Mouse (Mus musculus) limb, embryonic 10.5 days (tissue): ENCODE data around the gene Bid. TPM values are rescaled to one million over a fixed set of nuclear protein-coding genes. Genes with fewer than 3 reads are reported as not detected.
"Not testable (repeated sequence)": the region's sequence is repeated elsewhere in the genome, so short reads cannot be mapped to it uniquely, and the experiment has no call there.

Source experiments
- DNase-seq: peaks from one replicate; pipeline ENCODE4 v3.0.0-alpha.2; 2017; ENCODE audit warnings: low spot score
- H3K27ac ChIP-seq: fragments of 300-500 bp; sonication (generic); 2 replicates; pipeline ENCODE4 v1.5.1; 2016; ENCODE audit warnings: mild to moderate bottlenecking
- H3K27me3 ChIP-seq: fragments of 300-500 bp; sonication (generic); 2 replicates; pipeline ENCODE4 v1.6.1; 2016; ENCODE audit warnings: low read depth, mild to moderate bottlenecking; ENCODE audit not compliant: poor library complexity, severe bottlenecking
- H3K36me3 ChIP-seq: fragments of 300-500 bp; sonication (generic); 2 replicates; pipeline ENCODE4 v1.6.1; 2016; ENCODE audit warnings: mild to moderate bottlenecking, moderate library complexity
- H3K4me1 ChIP-seq: fragments of 300-500 bp; sonication (generic); 2 replicates; pipeline ENCODE4 v1.6.1; 2016
- H3K4me3 ChIP-seq: fragments of 300-500 bp; sonication (generic); 2 replicates; pipeline ENCODE4 v1.5.1; 2016; ENCODE audit warnings: mild to moderate bottlenecking, moderate library complexity
- H3K9me3 ChIP-seq: fragments of 300-500 bp; sonication (generic); replicated peaks from 2 replicates; pipeline ENCODE4 v1.6.1; 2016; ENCODE audit warnings: mild to moderate bottlenecking
- WGBS: fragments of 180-500 bp; shearing (Covaris S2); methylation state at CpG from one replicate; pipeline ENCODE4 v1.1.7; 2016; 5-methylcytosine and 5-hydroxymethylcytosine counted together
- polyA plus RNA-seq: library from polyadenylated mRNA; unstranded; fragments of >200 nt; fragmentation: Nextera tagmentation; extraction: Ambion mirVana; gene quantifications from 2 replicates; pipeline ENCODE4 v1.2.1, GENCODE M21; 2016

The Bid gene
- polyA plus RNA-seq, 1 experiment from 2014 or later, result 14.8 TPM

GRCm38 (mm10) chr6:120884436-120884835 lies 32.2 kb downstream of the Bid start:
- H3K4me3 ChIP-seq, result no peak overlapping the region
- 95% methylated on average over 6 of the region's 6 CpGs for WGBS

GRCm38 (mm10) chr6:120879046-120879445 lies 37.6 kb downstream of the Bid start:
- Histone ChIP-seq H3K27me3 (no peaks in the 10 kb centered on the region), H3K9me3 (no peaks in the 10 kb centered on the region), H3K4me3 (no peak overlapping the region), H3K4me1 (no peaks in the 10 kb centered on the region), H3K27ac (no peak overlapping the region), H3K36me3 (peaks cover 75% of the 10 kb centered on the region)
- WGBS, result 89% methylated on average over 5 of the region's 5 CpGs
- DNase-seq, result no peak

More at GRCm38 (mm10) chr6:120884436-120884835, 32.2 kb downstream of the Bid start:
- DNase-seq, result no peak
- Histone ChIP-seq H3K4me1 (no peaks in the 10 kb centered on the region), H3K27ac (no peak overlapping the region), H3K27me3 (no peaks in the 10 kb centered on the region), H3K9me3 (no peaks in the 10 kb centered on the region), H3K36me3 (peaks cover 88% of the 10 kb centered on the region)

GRCm38 (mm10) chr6:120873874-120874273 lies 42.8 kb downstream of the Bid start:
- no peak for DNase-seq
- Histone ChIP-seq H3K27ac (no peak overlapping the region), H3K27me3 (no peaks in the 10 kb centered on the region), H3K4me1 (no peaks in the 10 kb centered on the region), H3K36me3 (peaks cover 41% of the 10 kb centered on the region), H3K9me3 (no peaks in the 10 kb centered on the region), H3K4me3 (no peak overlapping the region)
- WGBS, result 70% methylated on average over 9 of the region's 9 CpGs

- no peak for DNase-seq
- Histone ChIP-seq H3K4me3 (no peak overlapping the region), H3K9me3 (no peaks in the 10 kb centered on the region), H3K27ac (no peak overlapping the region), H3K27me3 (no peaks in the 10 kb centered on the region), H3K36me3 (peaks cover 32% of the 10 kb centered on the region), H3K4me1 (no peaks in the 10 kb centered on the region)
- 84% methylated on average over 2 of the region's 2 CpGs for WGBS
Observed at GRCm38 (mm10) chr6:120871286-120871685, 45.4 kb downstream of the Bid start.

- peaks cover 48% of the 10 kb centered on the region for H3K36me3 ChIP-seq
- 69% methylated on average over 1 of the region's 1 CpGs for WGBS
- no peaks in the 10 kb centered on the region for H3K9me3 ChIP-seq
- H3K4me1 ChIP-seq, result no peaks in the 10 kb centered on the region
- H3K27me3 ChIP-seq, result no peaks in the 10 kb centered on the region
- H3K27ac ChIP-seq, result no peak overlapping the region
- DNase-seq, result no peak
- H3K4me3 ChIP-seq, result no peak overlapping the region
Observed at GRCm38 (mm10) chr6:120868824-120869223, 47.8 kb downstream of the Bid start.

GRCm38 (mm10) chr6:120866051-120866814 lies 50.4 kb downstream of the Bid start:
- no peaks in the 10 kb centered on the region for H3K9me3 ChIP-seq
- H3K36me3 ChIP-seq, result peaks cover 60% of the 10 kb centered on the region
- DNase-seq, result no peak
- no peaks in the 10 kb centered on the region for H3K27me3 ChIP-seq
- 90% methylated on average over 9 of the region's 9 CpGs for WGBS
- no peak overlapping the region for H3K4me3 ChIP-seq
- no peaks in the 10 kb centered on the region for H3K4me1 ChIP-seq
- H3K27ac ChIP-seq, result no peak overlapping the region

GRCm38 (mm10) chr6:120860079-120860478 lies 56.6 kb downstream of the Bid start:
- no peak for DNase-seq
- WGBS, result 93% methylated on average over 3 of the region's 3 CpGs
- no peaks in the 10 kb centered on the region for H3K9me3 ChIP-seq
- H3K4me1 ChIP-seq, result no peaks in the 10 kb centered on the region
- peaks cover 69% of the 10 kb centered on the region for H3K36me3 ChIP-seq
- no peak overlapping the region for H3K27ac ChIP-seq
- no peaks in the 10 kb centered on the region for H3K27me3 ChIP-seq
- H3K4me3 ChIP-seq, result no peak overlapping the region

- no peak for DNase-seq
- Histone ChIP-seq H3K27ac (no peak overlapping the region), H3K4me3 (no peak overlapping the region), H3K4me1 (no peaks in the 10 kb centered on the region), H3K27me3 (no peaks in the 10 kb centered on the region), H3K36me3 (peaks cover 66% of the 10 kb centered on the region), H3K9me3 (no peaks in the 10 kb centered on the region)
- 81% methylated on average over 8 of the region's 8 CpGs for WGBS
Observed at GRCm38 (mm10) chr6:120858217-120858711, 58.4 kb downstream of the Bid start.

- Histone ChIP-seq H3K4me3 (no peak overlapping the region), H3K9me3 (no peaks in the 10 kb centered on the region), H3K36me3 (peaks cover 65% of the 10 kb centered on the region), H3K4me1 (no peaks in the 10 kb centered on the region), H3K27me3 (no peaks in the 10 kb centered on the region), H3K27ac (no peak overlapping the region)
- 79% methylated on average over 10 of the region's 10 CpGs for WGBS
- no peak for DNase-seq
Observed at GRCm38 (mm10) chr6:120854413-120854812, 62.2 kb downstream of the Bid start.

GRCm38 (mm10) chr6:120850720-120851119 lies 65.9 kb downstream of the Bid start:
- not testable (repeated sequence) for DNase-seq
- peaks cover 67% of the 10 kb centered on the region for H3K36me3 ChIP-seq

More at GRCm38 (mm10) chr6:120850720-120851119, 65.9 kb downstream of the Bid start:
- H3K4me1 ChIP-seq, H3K4me3 ChIP-seq, H3K9me3 ChIP-seq, H3K27me3 ChIP-seq, H3K27ac ChIP-seq: not testable (repeated sequence)

Other genes starting within 250 kb of the Bid start
- 0.08 and 0.19 TPM in 2 replicates for gene Slc25a18, start 143.3 kb downstream of the Bid start, polyA plus RNA-seq
- 99.9 and 112 TPM in 2 replicates for gene Atp6v1e1, start 94.1 kb downstream of the Bid start, polyA plus RNA-seq
- gene Bcl2l13, start 80.6 kb downstream of the Bid start, polyA plus RNA-seq, result 45.5 and 49.9 TPM in 2 replicates
- gene Mical3, start 214.1 kb upstream of the Bid start, polyA plus RNA-seq, result 8.2 and 9.8 TPM in 2 replicates